Mouse (Mus musculus) G1E-ER4 (cell line): ENCODE measurements around the gene Rbm11. TPM values are rescaled to one million over a fixed set of nuclear protein-coding genes. Genes with fewer than 3 reads are reported as not detected.

ENCODE experiments used
- GATA1 ChIP-seq: IDR thresholded peaks from one replicate; pipeline ENCODE4 v1.8.0; 2012; ENCODE audit warnings: low read length, inconsistent platforms
- polyA plus RNA-seq: library from polyadenylated mRNA; stranded (reverse); fragments of >175 nt; gene quantifications from 2 replicates; pipeline ENCODE4 v1.2.3, GENCODE M21; 2012

Gene Rbm11
- polyA plus RNA-seq, result not detected in 2 replicates

DNA sequence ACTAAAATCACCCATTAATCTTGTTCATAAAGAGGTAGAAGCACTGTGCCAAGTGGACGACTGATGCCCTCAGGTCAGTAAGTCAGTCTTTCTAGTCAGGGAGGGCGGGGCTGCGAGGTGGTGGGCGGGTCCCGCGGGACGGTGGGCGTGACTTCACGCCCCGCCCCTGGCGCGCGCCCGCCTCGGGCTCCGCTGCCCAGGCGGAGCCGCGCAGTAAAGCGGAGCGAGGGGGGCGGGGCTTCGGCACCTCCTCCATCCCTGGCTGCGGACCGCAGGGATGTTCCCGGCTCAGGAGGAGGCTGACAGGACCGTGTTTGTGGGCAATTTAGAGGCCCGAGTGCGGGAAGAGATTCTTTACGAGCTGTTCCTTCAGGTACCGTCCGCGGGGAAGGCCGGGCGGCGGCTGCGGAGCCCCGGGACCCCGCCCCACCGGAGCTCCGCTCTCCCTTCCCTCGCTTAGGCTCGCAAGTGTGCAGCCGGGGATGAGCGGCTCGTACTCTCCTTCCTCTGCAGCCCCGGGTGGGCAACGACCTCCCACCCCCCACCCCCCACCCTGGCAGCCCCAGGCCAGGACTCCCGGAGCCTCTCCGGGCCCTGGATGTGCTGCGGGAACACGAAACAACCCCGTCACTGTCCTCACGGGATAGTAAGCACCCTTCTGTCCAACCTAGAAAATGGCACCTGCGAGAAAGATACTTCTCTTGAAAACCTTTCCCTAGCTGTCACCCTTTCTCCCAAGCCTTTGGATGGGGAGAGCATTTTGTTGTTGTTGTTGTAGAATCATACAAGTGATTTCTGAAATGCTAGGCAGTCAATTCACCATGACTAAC lies at the start of gene Rbm11:
Gene Rbm11, plus strand, starts transcription at position 174 of the 830 bp plus-strand sequence.
- TF ChIP-seq GATA1, result no peak

DNA sequence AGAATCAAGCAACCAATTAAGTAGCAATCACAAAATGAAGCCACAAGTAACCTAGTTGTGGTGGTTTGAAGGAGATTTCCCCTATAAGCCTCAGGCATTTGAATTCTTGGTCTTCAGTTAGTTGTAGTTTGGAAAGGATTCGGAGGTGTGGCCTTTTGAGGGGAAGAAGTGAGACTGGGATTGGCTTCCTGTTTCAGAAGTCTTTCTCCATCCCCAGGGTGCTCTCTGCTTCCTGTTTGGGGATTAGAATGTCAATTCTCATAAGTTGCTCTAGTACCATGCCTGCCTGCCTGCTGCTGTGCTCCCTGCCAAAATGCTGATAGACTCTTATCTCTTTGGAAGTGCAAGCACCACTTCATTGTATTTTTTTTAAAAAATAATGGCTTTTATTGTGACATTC lies 47.3 kb upstream of the Rbm11 start:
- no peak for TF ChIP-seq GATA1

DNA sequence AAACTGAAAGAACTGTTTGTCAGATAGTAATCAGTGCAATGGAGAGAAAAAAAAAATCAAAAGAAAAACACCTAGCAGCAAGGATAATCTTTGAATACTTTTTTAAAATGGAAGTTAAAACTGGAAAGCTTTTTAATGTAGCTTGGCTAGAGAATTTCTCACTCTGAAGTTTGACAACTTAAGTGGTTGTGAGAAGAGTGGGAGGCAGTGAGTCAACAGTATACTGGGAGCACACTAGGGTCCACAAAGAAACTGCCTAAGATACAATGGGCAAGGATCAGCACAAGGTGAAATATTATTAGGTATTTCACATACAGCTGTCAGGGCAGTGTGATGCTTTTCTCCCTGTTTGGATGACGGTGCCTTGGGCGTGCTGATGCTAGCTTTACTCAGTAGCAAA lies 29.7 kb upstream of the Rbm11 start:
- TF ChIP-seq GATA1, result no peak

DNA sequence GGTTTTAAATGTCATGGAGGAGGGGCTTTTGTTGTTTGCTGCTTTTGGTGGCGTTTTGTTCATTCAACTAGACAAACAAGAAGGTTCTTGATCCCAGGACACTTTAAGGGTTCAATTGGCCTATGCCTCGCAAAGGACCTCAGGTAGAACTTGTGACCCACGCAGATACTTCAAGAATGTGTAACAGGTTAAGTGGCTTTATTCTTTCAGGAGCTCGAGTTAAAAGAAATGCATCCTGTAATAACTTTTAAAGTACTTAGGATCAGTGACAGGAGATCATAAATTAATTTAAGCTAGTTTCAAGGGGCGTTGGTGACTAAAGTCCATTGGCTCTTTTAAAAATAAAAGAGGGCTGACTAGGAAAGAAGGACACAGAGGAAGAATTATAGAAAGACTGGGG lies 10.4 kb upstream of the Rbm11 start:
- TF ChIP-seq GATA1, result no peak

DNA sequence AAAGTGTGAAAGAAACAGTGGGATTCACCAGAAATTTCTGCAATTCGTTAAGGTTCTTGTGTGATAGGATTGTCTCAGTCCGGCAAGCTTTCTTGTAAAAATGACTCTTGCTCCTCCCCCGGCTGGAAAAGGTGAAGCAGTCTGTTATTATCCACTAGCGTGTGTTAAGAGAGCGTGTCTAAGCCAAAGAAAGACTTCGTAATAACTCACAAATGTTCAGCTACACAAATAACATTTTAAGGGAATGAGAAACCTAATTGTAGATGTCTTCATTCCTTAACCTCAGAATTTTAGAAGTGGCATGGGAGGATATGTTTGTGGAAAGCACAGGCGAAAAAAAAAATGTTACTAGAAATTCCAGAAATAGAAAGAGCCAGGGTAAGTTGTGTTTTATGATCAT lies 6.7 kb upstream of the Rbm11 start, which contains the start of gene Lipi:
Gene Lipi, minus strand, starts transcription at position 101 of the 400 bp plus-strand sequence.
- no peak for TF ChIP-seq GATA1

DNA sequence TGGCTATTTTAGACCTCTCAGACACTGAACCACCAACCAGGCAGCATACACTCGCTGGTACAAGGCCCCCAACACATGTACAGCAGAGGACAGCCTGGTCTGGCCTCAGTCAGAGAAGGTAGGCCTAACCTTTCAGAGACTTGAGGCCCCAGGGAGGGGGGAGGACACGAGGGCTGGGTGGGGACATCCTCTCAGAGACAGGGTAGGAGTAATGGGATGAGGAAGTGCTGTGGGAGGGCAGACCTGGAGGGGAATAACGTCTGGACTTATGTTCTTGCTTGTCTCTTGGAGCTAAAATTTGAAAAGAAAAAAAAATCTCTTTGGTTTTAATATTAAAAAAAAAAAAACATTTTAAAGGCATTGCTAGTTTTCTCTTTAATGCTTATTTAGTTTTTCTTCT lies 6.2 kb upstream of the Rbm11 start:
- no peak for TF ChIP-seq GATA1

DNA sequence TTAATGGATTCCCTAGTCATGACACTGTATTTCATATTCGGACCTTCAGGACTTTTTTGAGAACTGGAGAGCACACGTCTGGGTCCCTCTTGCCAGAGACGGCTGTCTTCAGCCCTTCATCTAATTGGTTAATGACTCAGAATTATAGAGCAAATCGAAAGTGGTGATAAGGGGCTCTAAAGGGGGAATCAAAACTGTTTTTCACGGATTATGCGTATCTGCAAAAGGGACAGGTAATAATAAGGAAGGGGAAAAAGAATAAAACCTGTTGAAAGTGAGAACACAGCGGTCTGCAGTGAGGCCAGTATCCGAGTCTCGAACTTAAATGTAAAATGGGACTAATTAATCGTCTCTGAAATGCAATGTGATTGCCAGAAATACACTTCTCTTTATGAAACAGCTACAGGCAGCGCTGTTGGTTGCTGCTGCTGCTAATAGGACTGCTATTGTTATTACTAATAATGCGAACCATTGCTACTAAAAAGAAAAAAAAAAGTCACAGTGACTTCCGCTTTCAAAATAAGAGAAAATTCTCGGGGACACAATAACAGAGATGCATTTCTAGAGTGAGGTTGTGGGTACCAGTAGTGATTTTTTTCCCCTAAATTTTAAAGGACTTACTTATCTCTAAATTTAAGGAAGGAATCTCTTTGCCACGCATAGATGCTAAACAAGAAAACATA lies 998 bp downstream of the Rbm11 start:
- TF ChIP-seq GATA1, result no peak

DNA sequence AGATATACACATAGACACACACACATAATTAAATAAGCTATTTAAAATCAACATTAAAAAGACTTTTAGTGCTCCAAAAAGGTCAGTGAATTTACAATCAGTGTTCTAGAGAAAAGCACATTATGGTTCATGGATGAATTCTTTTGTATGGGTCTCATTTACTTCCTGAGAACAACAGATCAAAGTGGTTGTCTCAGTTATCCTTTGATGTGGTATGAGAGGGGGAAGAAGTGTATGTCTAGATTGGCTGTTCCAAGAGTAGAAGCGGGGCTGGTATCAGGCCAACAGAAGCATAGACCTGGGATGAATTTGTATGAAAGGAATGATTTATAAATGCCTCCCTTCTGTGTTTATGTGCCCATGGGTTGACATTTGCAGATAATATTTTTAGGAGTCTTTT lies 13.8 kb downstream of the Rbm11 start:
- no peak for TF ChIP-seq GATA1

DNA sequence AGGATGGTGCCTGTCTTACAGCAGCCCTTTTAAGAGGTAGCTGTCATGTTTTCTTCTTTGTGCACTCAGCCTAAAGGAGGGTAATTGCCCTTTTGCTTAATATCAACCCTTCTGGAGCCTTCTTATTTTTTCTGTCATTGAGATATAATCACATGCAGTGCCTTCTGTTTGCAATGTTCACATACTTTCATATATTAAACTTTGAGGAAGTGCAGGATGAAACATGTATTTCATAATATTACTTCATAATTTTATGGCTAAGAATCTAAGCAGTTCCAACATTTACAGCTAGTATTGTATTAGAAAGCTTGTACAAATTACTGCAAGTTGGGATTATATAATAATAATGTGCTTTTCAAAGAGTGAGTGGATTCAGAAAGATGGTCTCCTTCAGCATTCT lies 19.9 kb downstream of the Rbm11 start:
- TF ChIP-seq GATA1, result no peak

DNA sequence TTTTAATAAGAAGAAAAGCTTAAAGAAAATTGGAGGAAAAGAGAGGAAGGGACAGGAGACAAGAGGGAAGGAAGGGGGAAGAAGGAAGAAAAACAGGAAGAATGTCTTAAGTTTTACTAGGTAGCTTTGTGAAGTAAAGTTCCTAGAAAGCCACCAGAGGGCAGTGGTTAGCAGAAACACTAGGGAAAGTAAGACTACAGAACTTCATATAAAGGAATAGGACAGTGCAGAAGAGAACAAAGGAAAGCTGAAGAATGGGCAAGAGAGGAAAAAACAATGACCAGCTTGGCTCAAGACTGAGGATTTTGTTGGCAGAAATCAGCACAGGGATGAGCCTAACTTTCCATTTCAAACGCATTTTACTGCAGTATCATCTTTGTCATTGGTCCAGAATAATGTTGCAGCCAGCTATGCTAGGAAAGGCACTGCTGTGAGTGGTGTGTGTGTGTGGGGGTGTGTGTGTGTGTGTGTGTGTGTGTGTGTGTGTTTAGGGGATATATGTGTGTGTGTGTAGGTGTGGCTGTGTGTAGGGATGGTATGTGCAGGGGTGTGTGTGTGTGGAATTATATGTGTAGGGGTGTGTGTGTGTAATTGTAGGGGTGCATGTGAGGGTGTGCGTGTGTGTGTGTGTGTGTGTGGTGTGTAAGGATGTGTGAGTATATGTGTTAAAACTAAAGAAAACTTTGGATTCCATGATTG lies 25.2 kb downstream of the Rbm11 start:
- no peak for TF ChIP-seq GATA1

DNA sequence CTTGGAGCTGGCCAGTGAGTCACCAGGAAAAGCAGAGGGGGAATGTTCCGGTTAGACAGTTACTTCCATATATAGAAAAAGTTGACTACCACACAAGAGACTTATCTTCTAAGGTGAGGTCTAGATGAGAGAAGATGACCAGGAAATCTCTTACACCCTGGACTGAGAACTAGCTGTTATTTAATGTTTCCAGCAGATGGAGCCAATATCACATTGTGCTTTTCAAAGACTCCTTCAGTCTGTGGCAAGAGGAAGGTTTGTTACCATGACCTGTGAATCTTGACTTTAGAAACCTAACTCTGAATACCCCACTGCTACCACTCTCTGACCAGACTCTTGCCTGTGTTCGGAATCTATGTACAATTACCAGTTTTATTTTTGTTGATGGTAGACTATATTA lies 35.2 kb downstream of the Rbm11 start:
- no peak for TF ChIP-seq GATA1

Other genes starting within 250 kb of the Rbm11 start
- gene Lipi, start 6.8 kb upstream of the Rbm11 start, polyA plus RNA-seq, result not detected in 2 replicates
- 0.25 and 0.37 TPM in 2 replicates for gene Hspa13, start 174.3 kb downstream of the Rbm11 start, polyA plus RNA-seq